Mouse (Mus musculus): Measurements from ENCODE around the gene Klk8. TPM values are rescaled to one million over a fixed set of nuclear protein-coding genes. Genes with fewer than 3 reads are reported as not detected.

Klk8 gene
- polyA plus RNA-seq, 1 experiment from 2014 or later: 31.0 TPM

GRCm38 (mm10) chr7:43851616-43852015 lies 54.2 kb downstream of the Klk8 start:
- Histone ChIP-seq H3K4me3 (replicated peaks; ENCODE audit: low read length) (no peak overlapping the region), H3K4me2 (ENCODE audit: low read depth, low read length) (no peak overlapping the region), H3K27ac (ENCODE audit: low read length) (no peak overlapping the region), H3K27me3 (ENCODE audit: control insufficient read depth, insufficient read depth, low read length) (no peaks in the 10 kb centered on the region), H3K36me3 (ENCODE audit: control insufficient read depth, insufficient read depth, low read length) (no peaks in the 10 kb centered on the region), H3K4me1 (ENCODE audit: control insufficient read depth, insufficient read depth, low read length) (peaks cover 3% of the 10 kb centered on the region; the same call in 1 of the 2 replicates), H3K9ac (ENCODE audit: low read length) (no peak overlapping the region), H3K9me3 (replicated peaks; ENCODE audit: control insufficient read depth, low read length) (no peaks in the 10 kb centered on the region)
- WGBS: 89% methylated on average over 6 of the region's 6 CpGs
- no peak for ATAC-seq (ENCODE audit: insufficient read depth, low FRiP score)

Other genes starting within 250 kb of the Klk8 start
- 3.5 and 3.6 TPM in 2 replicates for gene Zfp658, start 235.3 kb upstream of the Klk8 start, polyA plus RNA-seq (2015; fragmentation: Nextera tagmentation; extraction: Ambion mirVana)
- 11.3 and 12.9 TPM in 2 replicates for gene Zfp719, start 218.0 kb upstream of the Klk8 start, polyA plus RNA-seq (2015; fragmentation: Nextera tagmentation; extraction: Ambion mirVana)
- not detected in 2 replicates for gene Zfp819, start 190.4 kb upstream of the Klk8 start, polyA plus RNA-seq (2015; fragmentation: Nextera tagmentation; extraction: Ambion mirVana)
- gene Ceacam18, start 162.9 kb upstream of the Klk8 start, polyA plus RNA-seq (2015; fragmentation: Nextera tagmentation; extraction: Ambion mirVana): 1.0 and 1.4 TPM in 2 replicates
- 2.2 and 2.6 TPM in 2 replicates for gene Siglece, start 137.4 kb upstream of the Klk8 start, polyA plus RNA-seq (2015; fragmentation: Nextera tagmentation; extraction: Ambion mirVana)
- 11.7 and 12.2 TPM in 2 replicates for gene Ctu1, start 125.6 kb upstream of the Klk8 start, polyA plus RNA-seq (2015; fragmentation: Nextera tagmentation; extraction: Ambion mirVana)
- 0.28 and 1.1 TPM in 2 replicates for gene Klk14, start 107.2 kb upstream of the Klk8 start, polyA plus RNA-seq (2015; fragmentation: Nextera tagmentation; extraction: Ambion mirVana)
- gene Klk13, start 85.0 kb upstream of the Klk8 start, polyA plus RNA-seq (2015; fragmentation: Nextera tagmentation; extraction: Ambion mirVana): 17.6 and 46.1 TPM in 2 replicates
- 7.3 and 16.2 TPM in 2 replicates for gene Klk12, start 28.7 kb upstream of the Klk8 start, polyA plus RNA-seq (2015; fragmentation: Nextera tagmentation; extraction: Ambion mirVana)
- gene Klk11, start 23.0 kb upstream of the Klk8 start, polyA plus RNA-seq (2015; fragmentation: Nextera tagmentation; extraction: Ambion mirVana): 25.3 and 37.4 TPM in 2 replicates
- 42.4 and 129 TPM in 2 replicates for gene Klk10, start 16.5 kb upstream of the Klk8 start, polyA plus RNA-seq (2015; fragmentation: Nextera tagmentation; extraction: Ambion mirVana)
- gene Klk9, start 5.7 kb upstream of the Klk8 start, polyA plus RNA-seq (2015; fragmentation: Nextera tagmentation; extraction: Ambion mirVana): 2.7 and 5.3 TPM in 2 replicates
- gene Klk7, start 13.7 kb downstream of the Klk8 start, polyA plus RNA-seq (2015; fragmentation: Nextera tagmentation; extraction: Ambion mirVana): 0.22 and 0.66 TPM in 2 replicates
- 0.30 and 0.42 TPM in 2 replicates for gene Klk6, start 26.9 kb downstream of the Klk8 start, polyA plus RNA-seq (2015; fragmentation: Nextera tagmentation; extraction: Ambion mirVana)
- 0.10 TPM in 1 of 2 replicates, not detected in the other for gene Klk5, start 44.4 kb downstream of the Klk8 start, polyA plus RNA-seq (2015; fragmentation: Nextera tagmentation; extraction: Ambion mirVana)
- 0.18 TPM in 1 of 2 replicates, not detected in the other for gene Klk4, start 83.6 kb downstream of the Klk8 start, polyA plus RNA-seq (2015; fragmentation: Nextera tagmentation; extraction: Ambion mirVana)
- not detected in 2 replicates for gene Klk15, start 136.2 kb downstream of the Klk8 start, polyA plus RNA-seq (2015; fragmentation: Nextera tagmentation; extraction: Ambion mirVana)
- 1.3 and 1.5 TPM in 2 replicates for gene Klk1b8, start 153.1 kb downstream of the Klk8 start, polyA plus RNA-seq (2015; fragmentation: Nextera tagmentation; extraction: Ambion mirVana)
- gene Klk1b1, start 169.2 kb downstream of the Klk8 start, polyA plus RNA-seq (2015; fragmentation: Nextera tagmentation; extraction: Ambion mirVana): not detected in 2 replicates
- not detected in 2 replicates for gene Klk1b9, start 178.5 kb downstream of the Klk8 start, polyA plus RNA-seq (2015; fragmentation: Nextera tagmentation; extraction: Ambion mirVana)
- gene Klk1b11, start 198.3 kb downstream of the Klk8 start, polyA plus RNA-seq (2015; fragmentation: Nextera tagmentation; extraction: Ambion mirVana): 0.36 TPM in 1 of 2 replicates, not detected in the other
- gene Klk1b26, start 214.6 kb downstream of the Klk8 start, polyA plus RNA-seq (2015; fragmentation: Nextera tagmentation; extraction: Ambion mirVana): 0.94 TPM in 1 of 2 replicates, not detected in the other